Mouse (Mus musculus): ENCODE data around the gene Ptprk.

Gene Ptprk

GRCm38 (mm10) chr10:28540595-28540994, 466.0 kb downstream of the Ptprk start:
- DNase-seq (ENCODE audit: low spot score in 2 of 2), result no peak

GRCm38 (mm10) chr10:28542754-28543153, 468.1 kb downstream of the Ptprk start:
- no peak for DNase-seq (ENCODE audit: low spot score in 2 of 2)

GRCm38 (mm10) chr10:28550549-28550948, 475.9 kb downstream of the Ptprk start:
- DNase-seq (ENCODE audit: low spot score in 2 of 2), result no peak

GRCm38 (mm10) chr10:28552068-28552467, 477.4 kb downstream of the Ptprk start:
- no peak for DNase-seq (ENCODE audit: low spot score in 2 of 2)

- DNase-seq (ENCODE audit: low spot score in 2 of 2), result no peak
Measured at GRCm38 (mm10) chr10:28564110-28564674, 489.6 kb downstream of the Ptprk start.

- no peak for DNase-seq (ENCODE audit: low spot score in 2 of 2)
Measured at GRCm38 (mm10) chr10:28566378-28566777, 491.8 kb downstream of the Ptprk start.

GRCm38 (mm10) chr10:28566828-28567227, 492.2 kb downstream of the Ptprk start:
- DNase-seq (ENCODE audit: low spot score in 2 of 2), result no peak

GRCm38 (mm10) chr10:28567441-28567840, 492.8 kb downstream of the Ptprk start:
- DNase-seq (ENCODE audit: low spot score in 2 of 2), result no peak

- DNase-seq (ENCODE audit: low spot score in 2 of 2), result no peak
Measured at GRCm38 (mm10) chr10:28568047-28568446, 493.4 kb downstream of the Ptprk start.

- DNase-seq (ENCODE audit: low spot score in 2 of 2), result no peak
Measured at GRCm38 (mm10) chr10:28579596-28579995, 505.0 kb downstream of the Ptprk start.

GRCm38 (mm10) chr10:28586565-28587138, 512.0 kb downstream of the Ptprk start:
- no peak for DNase-seq (ENCODE audit: low spot score in 2 of 2)

- no peak for DNase-seq (ENCODE audit: low spot score in 2 of 2)
Measured at GRCm38 (mm10) chr10:28588401-28588800, 513.8 kb downstream of the Ptprk start.

GRCm38 (mm10) chr10:28590822-28591221, 516.2 kb downstream of the Ptprk start:
- no peak for DNase-seq (ENCODE audit: low spot score in 2 of 2)

GRCm38 (mm10) chr10:28593566-28594292, 519.1 kb downstream of the Ptprk start:
- DNase-seq (ENCODE audit: low spot score in 2 of 2), result no peak

GRCm38 (mm10) chr10:28596897-28597296, 522.3 kb downstream of the Ptprk start:
- DNase-seq (ENCODE audit: low spot score in 2 of 2), result no peak

GRCm38 (mm10) chr10:28609136-28609535, 534.5 kb downstream of the Ptprk start:
- no peak for DNase-seq (ENCODE audit: low spot score in 2 of 2)

GRCm38 (mm10) chr10:28614396-28614795, 539.8 kb downstream of the Ptprk start:
- DNase-seq (ENCODE audit: low spot score in 2 of 2), result no peak

GRCm38 (mm10) chr10:28617203-28617602, 542.6 kb downstream of the Ptprk start:
- no peak for DNase-seq (ENCODE audit: low spot score in 2 of 2)

- no peak for DNase-seq (ENCODE audit: low spot score in 2 of 2)
Measured at GRCm38 (mm10) chr10:28618002-28618401, 543.4 kb downstream of the Ptprk start.

- no peak for DNase-seq (ENCODE audit: low spot score in 2 of 2)
Measured at GRCm38 (mm10) chr10:28619415-28619814, 544.8 kb downstream of the Ptprk start.

GRCm38 (mm10) chr10:28636096-28636495, 561.5 kb downstream of the Ptprk start:
- no peak for DNase-seq (ENCODE audit: low spot score in 2 of 2)

GRCm38 (mm10) chr10:28641887-28642286, 567.3 kb downstream of the Ptprk start:
- DNase-seq (ENCODE audit: low spot score in 2 of 2), result no peak
